Mouse (Mus musculus): ENCODE data around the gene Clpx. TPM values are rescaled to one million over a fixed set of nuclear protein-coding genes. Genes with fewer than 3 reads are reported as not detected.

Gene Clpx
- polyA plus RNA-seq (2015; fragmentation: Nextera tagmentation; extraction: Ambion mirVana) = 45.0 and 48.0 TPM in 2 replicates

DNA sequence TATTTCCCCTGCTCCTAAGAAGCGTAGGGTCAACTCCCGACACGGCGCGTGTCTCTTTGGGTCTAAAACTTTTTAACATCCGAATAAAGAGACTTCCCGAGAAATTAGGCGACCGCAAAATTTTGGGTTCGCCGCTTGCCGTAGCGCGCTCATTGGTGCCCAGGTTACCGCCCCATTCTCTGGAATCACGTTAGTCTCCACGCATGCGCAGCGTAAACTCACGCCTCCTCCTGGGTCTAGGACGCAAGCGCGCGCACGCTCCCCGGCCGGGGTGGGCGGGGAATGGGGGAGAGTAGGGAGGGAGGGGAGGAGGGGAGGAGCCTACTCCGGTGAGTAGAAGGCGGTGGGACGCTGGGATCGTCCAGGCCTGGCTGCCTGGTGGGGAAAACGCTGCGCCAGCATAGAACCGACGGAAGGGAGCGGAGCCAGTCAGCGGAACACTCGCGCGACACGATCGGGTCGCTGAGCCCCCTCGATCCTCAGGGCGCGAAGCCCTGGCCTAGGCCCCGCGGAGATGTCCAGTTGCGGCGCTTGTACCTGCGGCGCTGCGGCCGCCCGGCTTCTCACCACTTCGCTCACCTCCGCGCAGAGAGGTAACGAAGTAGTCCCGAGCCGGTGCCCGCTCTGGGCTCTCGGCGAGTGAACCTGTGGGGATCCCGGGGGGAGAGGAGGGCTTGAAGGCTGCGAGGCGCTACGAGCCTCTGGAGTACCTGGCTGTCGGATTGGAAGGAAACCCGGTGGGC lies at the start of gene Clpx:
Gene Clpx (plus strand): TSS at position 288 of the 743 bp plus-strand sequence.
- peak within 1 kb of the TSS; percentile 91 for H3K9ac ChIP-seq (replicated peaks; ENCODE audit: low read depth, low read length)
- no peaks in the 10 kb centered on the region for H3K9me3 ChIP-seq (ENCODE audit: control insufficient read depth, low read length)
- peak within 1 kb of the TSS; percentile 93 for H3K4me2 ChIP-seq (ENCODE audit: low read length)
- under 1% methylated on average over 70 of the region's 71 CpGs for WGBS
- H3K36me3 ChIP-seq (ENCODE audit: control insufficient read depth, insufficient read depth) = no peaks in the 10 kb centered on the region
- peak within 1 kb of the TSS; percentile 98 for H3K4me3 ChIP-seq (replicated peaks; ENCODE audit: low read length)
- H3K27ac ChIP-seq (ENCODE audit: low read length) = peak within 1 kb of the TSS; percentile 78
- H3K4me1 ChIP-seq (replicated peaks; ENCODE audit: control insufficient read depth, insufficient read depth, low read length) = peaks cover 13% of the 10 kb centered on the region
- ATAC-seq = peak; percentile 97
- H3K27me3 ChIP-seq (replicated peaks; ENCODE audit: control insufficient read depth, insufficient read depth, low read length) = no peaks in the 10 kb centered on the region

DNA sequence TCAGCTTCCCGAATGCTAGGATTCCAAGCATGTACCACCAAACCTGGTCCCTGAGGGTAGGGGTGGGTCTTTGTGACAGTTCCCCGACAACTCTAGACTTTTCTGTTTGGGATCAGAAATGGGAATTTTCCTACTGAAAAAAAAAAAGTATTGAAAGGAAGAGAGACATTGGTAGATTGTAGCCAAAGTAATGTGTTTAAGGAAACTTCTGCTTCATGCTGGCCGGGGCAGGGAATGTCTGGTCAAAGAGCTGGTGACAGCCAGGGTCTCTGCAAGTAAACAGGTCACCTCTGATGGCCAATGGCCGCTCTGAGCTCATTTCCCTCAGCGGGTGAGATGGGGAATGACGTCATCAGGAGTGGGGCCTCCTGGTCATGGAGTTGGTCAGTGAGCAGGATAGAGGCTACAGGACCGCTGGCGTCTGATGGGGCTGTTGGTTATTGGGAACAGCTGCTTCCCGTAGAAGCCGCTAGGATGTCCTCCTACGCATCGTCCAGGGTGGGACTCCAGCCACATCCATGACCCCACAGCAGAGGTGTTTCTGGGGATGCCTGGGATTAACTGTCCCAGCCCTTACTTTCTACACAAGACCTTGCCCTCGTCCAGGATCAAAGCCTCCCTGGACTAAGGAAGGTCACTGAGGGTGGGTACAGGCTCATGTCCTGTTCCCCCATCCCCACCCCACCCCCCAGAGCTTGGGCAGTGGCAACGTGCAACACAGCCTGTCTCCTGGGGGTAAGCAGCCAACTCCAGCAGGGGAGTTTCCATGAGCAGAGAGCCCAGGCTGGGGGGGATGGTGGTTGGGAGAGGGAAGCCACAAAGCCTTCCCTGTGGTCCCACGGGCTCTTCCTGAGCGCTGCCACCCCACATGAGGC lies 46.3 kb upstream of the Clpx start:
- Histone ChIP-seq H3K36me3 (ENCODE audit: control insufficient read depth, insufficient read depth) (no peaks in the 10 kb centered on the region), H3K9me3 (ENCODE audit: control insufficient read depth, low read length) (no peaks in the 10 kb centered on the region), H3K27ac (ENCODE audit: low read length) (no peak overlapping the region), H3K4me1 (replicated peaks; ENCODE audit: control insufficient read depth, insufficient read depth, low read length) (no peaks in the 10 kb centered on the region), H3K4me3 (replicated peaks; ENCODE audit: low read length) (no peak overlapping the region), H3K9ac (replicated peaks; ENCODE audit: low read depth, low read length) (no peak overlapping the region), H3K4me2 (ENCODE audit: low read length) (no peak overlapping the region), H3K27me3 (replicated peaks; ENCODE audit: control insufficient read depth, insufficient read depth, low read length) (no peaks in the 10 kb centered on the region)
- no peak for ATAC-seq
- 80% methylated on average over 16 of the region's 16 CpGs for WGBS

DNA sequence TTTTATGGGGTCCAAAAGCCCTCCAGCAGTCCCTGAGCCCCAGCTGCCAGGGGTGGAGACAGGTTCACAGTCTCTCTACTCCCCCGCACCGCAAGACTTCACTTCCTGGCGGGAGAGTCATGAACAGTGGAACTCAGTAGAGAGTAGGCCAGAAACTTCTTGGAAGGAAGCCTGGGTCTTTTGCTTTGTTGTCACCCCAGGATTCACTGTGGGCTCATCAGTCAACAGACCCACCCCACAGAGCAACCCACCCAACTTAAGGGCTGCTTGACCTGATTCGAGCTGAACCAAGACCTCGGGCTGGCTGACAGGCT lies 45.7 kb upstream of the Clpx start:
- ATAC-seq = no peak
- 85% methylated on average over 5 of the region's 5 CpGs for WGBS
- Histone ChIP-seq H3K9me3 (ENCODE audit: control insufficient read depth, low read length) (no peaks in the 10 kb centered on the region), H3K4me1 (replicated peaks; ENCODE audit: control insufficient read depth, insufficient read depth, low read length) (no peaks in the 10 kb centered on the region), H3K4me3 (replicated peaks; ENCODE audit: low read length) (no peak overlapping the region), H3K36me3 (ENCODE audit: control insufficient read depth, insufficient read depth) (no peaks in the 10 kb centered on the region), H3K9ac (replicated peaks; ENCODE audit: low read depth, low read length) (no peak overlapping the region), H3K27me3 (replicated peaks; ENCODE audit: control insufficient read depth, insufficient read depth, low read length) (no peaks in the 10 kb centered on the region), H3K27ac (ENCODE audit: low read length) (no peak overlapping the region), H3K4me2 (ENCODE audit: low read length) (no peak overlapping the region)

DNA sequence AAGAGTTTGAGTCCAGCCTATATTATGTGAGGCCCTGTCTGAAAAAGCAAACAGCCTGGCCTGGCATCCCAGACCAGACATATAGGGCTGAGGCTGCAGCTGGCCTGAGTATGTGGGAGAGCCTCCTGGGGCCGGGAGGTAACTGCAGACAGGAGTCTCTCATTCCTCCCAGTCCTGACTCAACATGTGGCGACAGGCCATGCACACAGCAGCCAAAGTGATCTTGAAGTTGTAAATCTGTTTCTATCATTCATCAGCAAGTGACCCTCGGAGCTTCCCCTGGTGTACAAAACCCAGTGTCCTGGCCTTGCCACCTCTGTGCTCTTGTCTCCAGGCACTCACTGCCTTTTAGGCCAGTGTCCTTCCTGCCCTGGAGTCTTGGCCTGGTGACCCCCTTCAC lies 42.0 kb upstream of the Clpx start:
- Histone ChIP-seq H3K4me1 (replicated peaks; ENCODE audit: control insufficient read depth, insufficient read depth, low read length) (no peaks in the 10 kb centered on the region), H3K36me3 (ENCODE audit: control insufficient read depth, insufficient read depth) (no peaks in the 10 kb centered on the region), H3K27ac (ENCODE audit: low read length) (no peak overlapping the region), H3K4me3 (replicated peaks; ENCODE audit: low read length) (no peak overlapping the region), H3K4me2 (ENCODE audit: low read length) (no peak overlapping the region), H3K9me3 (ENCODE audit: control insufficient read depth, low read length) (no peaks in the 10 kb centered on the region), H3K27me3 (replicated peaks; ENCODE audit: control insufficient read depth, insufficient read depth, low read length) (no peaks in the 10 kb centered on the region), H3K9ac (replicated peaks; ENCODE audit: low read depth, low read length) (no peak overlapping the region)
- 86% methylated on average over 3 of the region's 3 CpGs for WGBS
- ATAC-seq = no peak

DNA sequence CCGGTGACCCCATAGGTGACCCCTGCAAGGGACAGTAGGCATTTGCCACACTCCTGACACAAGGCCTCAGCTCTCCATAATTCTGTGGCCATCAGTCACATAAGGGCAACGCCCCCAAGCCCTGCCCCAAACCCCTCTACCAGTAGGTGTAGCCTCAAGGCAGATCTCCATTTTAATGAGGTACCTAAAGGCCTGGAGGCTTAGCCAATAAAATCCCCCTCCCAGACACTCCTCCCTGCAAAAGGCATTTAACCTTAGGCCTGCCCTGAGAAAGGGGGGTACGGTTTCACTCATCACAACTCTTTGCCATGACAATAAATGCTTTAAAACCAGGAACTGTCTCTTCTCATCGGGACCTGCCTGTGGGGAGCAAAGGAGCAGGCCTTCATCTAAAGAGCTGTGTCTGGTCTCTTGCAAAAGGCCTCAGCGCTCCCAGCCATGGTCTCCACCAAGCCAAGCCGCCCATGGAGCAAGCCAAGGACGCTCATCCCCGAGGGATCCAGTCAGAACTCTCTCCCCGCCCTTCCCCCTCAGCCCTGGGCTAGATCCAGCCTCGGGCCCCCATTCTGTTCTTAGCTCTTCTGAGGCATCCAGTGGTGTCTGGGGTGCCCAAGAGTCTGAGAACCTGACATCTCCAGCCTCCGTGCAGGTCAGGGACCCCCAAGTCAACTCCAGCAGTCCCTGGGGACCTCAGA lies 38.0 kb upstream of the Clpx start:
- H3K4me1 ChIP-seq (replicated peaks; ENCODE audit: control insufficient read depth, insufficient read depth, low read length) = no peaks in the 10 kb centered on the region
- ATAC-seq = no peak
- H3K27ac ChIP-seq (ENCODE audit: low read length) = no peak overlapping the region
- no peak overlapping the region for H3K4me3 ChIP-seq (replicated peaks; ENCODE audit: low read length)
- no peaks in the 10 kb centered on the region for H3K9me3 ChIP-seq (ENCODE audit: control insufficient read depth, low read length)
- H3K9ac ChIP-seq (replicated peaks; ENCODE audit: low read depth, low read length) = no peak overlapping the region
- H3K36me3 ChIP-seq (ENCODE audit: control insufficient read depth, insufficient read depth) = no peaks in the 10 kb centered on the region
- 74% methylated on average over 11 of the region's 11 CpGs for WGBS
- no peaks in the 10 kb centered on the region for H3K27me3 ChIP-seq (replicated peaks; ENCODE audit: control insufficient read depth, insufficient read depth, low read length)
- no peak overlapping the region for H3K4me2 ChIP-seq (ENCODE audit: low read length)

DNA sequence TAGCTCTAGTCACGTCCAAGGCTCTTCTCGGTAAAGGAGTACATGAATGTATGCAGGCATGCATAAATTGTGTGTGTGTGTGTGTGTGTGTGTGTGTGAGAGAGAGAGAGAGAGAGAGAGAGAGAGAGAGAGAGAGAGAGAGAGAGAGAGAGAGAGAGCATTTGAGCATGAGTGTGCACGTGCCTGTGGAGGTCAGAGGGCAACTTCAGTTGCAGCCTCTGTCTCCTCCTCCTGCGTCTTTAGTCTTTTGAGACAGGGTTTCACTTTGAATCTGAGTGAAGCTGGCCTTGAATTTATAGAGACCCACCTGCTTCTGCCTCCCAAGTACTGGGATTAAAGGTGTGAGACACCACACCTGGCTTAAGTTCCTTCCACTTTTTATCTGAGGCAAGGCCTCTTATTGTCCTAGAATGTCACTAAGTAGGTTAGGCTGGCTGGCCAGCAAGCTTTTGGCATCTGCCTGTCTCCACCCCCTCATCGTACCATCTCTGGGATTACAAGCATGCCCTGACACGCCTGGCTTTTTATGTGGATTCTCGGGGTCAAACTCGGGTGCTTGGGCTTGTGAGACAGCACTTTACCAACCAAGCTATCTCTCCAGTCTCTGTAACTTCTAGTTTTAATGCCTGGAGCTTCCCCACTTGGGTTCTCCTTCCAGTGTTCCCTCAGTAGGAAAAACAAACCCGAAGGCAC lies 36.7 kb upstream of the Clpx start:
- ATAC-seq = no peak
- 70% methylated on average over 9 of the region's 9 CpGs for WGBS
- Histone ChIP-seq H3K4me2 (ENCODE audit: low read length) (no peak overlapping the region), H3K27ac (ENCODE audit: low read length) (no peak overlapping the region), H3K27me3 (replicated peaks; ENCODE audit: control insufficient read depth, insufficient read depth, low read length) (no peaks in the 10 kb centered on the region), H3K4me1 (replicated peaks; ENCODE audit: control insufficient read depth, insufficient read depth, low read length) (no peaks in the 10 kb centered on the region), H3K36me3 (ENCODE audit: control insufficient read depth, insufficient read depth) (no peaks in the 10 kb centered on the region), H3K9ac (replicated peaks; ENCODE audit: low read depth, low read length) (no peak overlapping the region), H3K9me3 (ENCODE audit: control insufficient read depth, low read length) (no peaks in the 10 kb centered on the region), H3K4me3 (replicated peaks; ENCODE audit: low read length) (no peak overlapping the region)

DNA sequence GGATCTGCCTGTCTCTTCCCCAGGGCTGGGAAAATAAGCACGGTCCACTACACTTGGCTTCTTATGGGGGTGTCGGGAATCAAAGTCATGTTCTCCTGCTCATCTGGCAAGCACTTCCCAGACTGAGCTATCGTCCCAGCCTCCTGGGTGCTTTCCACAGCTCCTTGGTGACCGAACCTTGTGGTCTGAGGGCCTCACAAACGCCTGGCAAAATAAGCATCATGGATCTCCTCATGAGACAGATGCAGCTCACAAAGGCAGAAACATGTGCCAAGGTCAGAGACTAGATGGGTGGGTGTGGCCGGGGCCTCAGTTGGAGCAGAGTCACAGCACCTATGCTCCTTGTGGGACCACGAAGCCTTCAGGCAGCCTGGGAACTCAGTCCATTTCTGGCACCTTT lies 34.7 kb upstream of the Clpx start:
- H3K27ac ChIP-seq (ENCODE audit: low read length) = no peak overlapping the region
- no peaks in the 10 kb centered on the region for H3K4me1 ChIP-seq (replicated peaks; ENCODE audit: control insufficient read depth, insufficient read depth, low read length)
- H3K4me3 ChIP-seq (replicated peaks; ENCODE audit: low read length) = no peak overlapping the region
- H3K4me2 ChIP-seq (ENCODE audit: low read length) = no peak overlapping the region
- H3K9ac ChIP-seq (replicated peaks; ENCODE audit: low read depth, low read length) = no peak overlapping the region
- 82% methylated on average over 7 of the region's 7 CpGs for WGBS
- no peaks in the 10 kb centered on the region for H3K9me3 ChIP-seq (ENCODE audit: control insufficient read depth, low read length)
- no peaks in the 10 kb centered on the region for H3K27me3 ChIP-seq (replicated peaks; ENCODE audit: control insufficient read depth, insufficient read depth, low read length)
- no peaks in the 10 kb centered on the region for H3K36me3 ChIP-seq (ENCODE audit: control insufficient read depth, insufficient read depth)
- no peak for ATAC-seq

DNA sequence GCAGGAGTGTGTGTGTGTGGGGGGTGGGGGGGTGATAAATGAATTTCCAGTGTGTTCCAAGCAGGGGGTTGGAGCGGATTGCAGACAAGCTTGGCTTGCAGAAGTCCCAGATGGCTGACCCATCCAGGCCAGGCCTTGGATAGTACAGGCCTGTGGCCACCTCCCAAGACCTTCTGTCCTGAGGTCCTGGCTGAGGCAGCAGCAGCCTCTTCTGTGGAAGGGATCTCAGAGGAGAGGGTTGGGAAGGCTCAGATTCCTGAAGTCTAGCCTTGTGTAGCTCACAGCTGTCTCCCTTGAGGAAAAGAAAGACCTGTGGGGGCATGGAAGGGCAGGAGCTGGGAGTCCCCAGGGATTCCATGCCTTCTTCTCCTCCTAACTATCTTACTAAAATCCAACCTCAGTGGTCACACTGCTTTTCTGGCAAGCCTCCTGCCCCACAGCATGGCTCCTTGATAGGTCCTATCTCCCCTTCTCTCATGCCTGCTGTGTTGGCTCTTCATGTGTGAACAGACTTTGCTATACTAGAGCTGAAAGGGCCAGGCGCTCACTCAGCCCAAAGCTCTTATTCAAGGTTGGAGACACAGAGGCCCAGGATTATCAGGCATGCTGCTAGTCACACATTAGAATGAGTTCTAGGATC lies 32.3 kb upstream of the Clpx start:
- H3K27me3 ChIP-seq (replicated peaks; ENCODE audit: control insufficient read depth, insufficient read depth, low read length) = no peaks in the 10 kb centered on the region
- H3K9me3 ChIP-seq (ENCODE audit: control insufficient read depth, low read length) = no peaks in the 10 kb centered on the region
- 91% methylated on average over 2 of the region's 2 CpGs for whole genome bisulfite sequencing
- no peak overlapping the region for H3K4me2 ChIP-seq (ENCODE audit: low read length)
- no peak for ATAC-seq
- no peak overlapping the region for H3K27ac ChIP-seq (ENCODE audit: low read length)
- H3K36me3 ChIP-seq (ENCODE audit: control insufficient read depth, insufficient read depth) = no peaks in the 10 kb centered on the region
- no peak overlapping the region for H3K9ac ChIP-seq (replicated peaks; ENCODE audit: low read depth, low read length)
- H3K4me1 ChIP-seq (replicated peaks; ENCODE audit: control insufficient read depth, insufficient read depth, low read length) = no peaks in the 10 kb centered on the region
- no peak overlapping the region for H3K4me3 ChIP-seq (replicated peaks; ENCODE audit: low read length)
